In genomic region chr6:39872901-39873591, GRCm38 (mm10) we compare ENCODE assay signal across 8 mouse cellular contexts. TPM values are rescaled to one million over a fixed set of nuclear protein-coding genes. Genes with fewer than 3 reads are reported as not detected.
DNase-seq lines count a peak whose midpoint lies in the region; ATAC-seq lines count a peak whose summit lies in the region.

Gene Tmem178b (plus strand): TSS chr6:39873271.

- no peaks in the 10 kb centered on the region for H3K9me3 ChIP-seq in lung, embryonic 16.5 days (ENCODE audit: control insufficient read depth, low read length)

- peak within 1 kb of the TSS; percentile 54 for H3K4me3 ChIP-seq in lung, embryonic 16.5 days (ENCODE audit: low read length)

- peaks cover 49% of the 10 kb centered on the region for H3K27me3 ChIP-seq in lung, embryonic 16.5 days (ENCODE audit: control insufficient read depth, insufficient read depth, low read depth, low read length)

- H3K27ac ChIP-seq in lung, embryonic 16.5 days (ENCODE audit: low read length) = no peak within 1 kb of the TSS

- peak within 1 kb of the TSS; percentile 98 for H3K4me2 ChIP-seq in lung, embryonic 16.5 days (ENCODE audit: low read depth, low read length)

- H3K9ac ChIP-seq in lung, embryonic 16.5 days (ENCODE audit: low read length) = peak within 1 kb of the TSS; percentile 39; the same call in 1 of the 2 replicates

- no peak for DNase-seq in lung, postnatal 14 days
- DNase-seq in cerebellum, postnatal 25 days = peak; percentile 76 to 77
- DNase-seq in frontal cortex, postnatal 14 days (ENCODE audit: low spot score in 2 of 2) = peak; percentile 15 to 32
- peak; percentile 8 for DNase-seq in kidney, adult 9 months
- peak; percentile 4 for DNase-seq in liver
- peak; percentile 57 to 58 for DNase-seq in right cerebral cortex, postnatal 10 days (ENCODE audit: low spot score in 2 of 2)

- WGBS in lung, embryonic 16.5 days = 0% methylated on average over 63 of the region's 63 CpGs

- peaks cover 15% of the 10 kb centered on the region for H3K4me1 ChIP-seq in lung, embryonic 16.5 days (replicated peaks; ENCODE audit: control insufficient read depth, insufficient read depth, low read length)

- ATAC-seq in lung, embryonic 16.5 days (ENCODE audit: low read depth) = 0 out of 2 replicates have a peak, but pooled peaks have one; percentile 21
- no peak for ATAC-seq in monocyte, adult 5-6 weeks (replicated peaks; ENCODE audit: insufficient number of reproducible peaks, low FRiP score, low TSS enrichment, poor library complexity, severe bottlenecking)

- H3K36me3 ChIP-seq in lung, embryonic 16.5 days (ENCODE audit: control insufficient read depth, insufficient read depth, low read length) = no peaks in the 10 kb centered on the region

RNA-seq across cellular contexts. Expression of gene Tmem178b, which starts in this region (rescaled TPM):
- 0.14 and 0.18 TPM in 2 replicates for polyA plus RNA-seq in lung, embryonic 16.5 days (2015; fragmentation: Nextera tagmentation; extraction: Ambion mirVana)
- total RNA-seq in monocyte, adult 5-6 weeks (2017) = not detected in 3 replicates

Comparison
In these comparisons a context has a peak if more than half of its experiments do, and no peak if none do; other contexts are left out.
1. Peak in ATAC-seq, H3K4me3 ChIP-seq, H3K9ac ChIP-seq and H3K4me2 ChIP-seq in lung, embryonic 16.5 days; RNA of the gene not detected or under 1 TPM.